Mouse (Mus musculus) G1E (cell line): ENCODE data around the gene Kdm7a.

Experiments used
- CTCF ChIP-seq: IDR thresholded peaks from 2 replicates; pipeline ENCODE4 v1.5.1; 2012; ENCODE audit warnings: low read depth, low read length, inconsistent platforms, mixed read lengths
- GATA1 ChIP-seq: IDR thresholded peaks from 2 replicates; pipeline ENCODE4 v1.6.1; 2012; ENCODE audit warnings: borderline replicate concordance, low read length, inconsistent platforms, mixed read lengths
- GATA2 ChIP-seq: IDR thresholded peaks from 2 replicates; pipeline ENCODE4 v1.6.1; 2012; ENCODE audit warnings: low read depth, low read length, inconsistent platforms, borderline replicate concordance
- POLR2AphosphoS5 ChIP-seq: IDR thresholded peaks from 2 replicates; pipeline ENCODE4 v1.6.1; 2012; ENCODE audit warnings: low read depth, low read length, inconsistent platforms; ENCODE audit not compliant: insufficient replicate concordance
- TAL1 ChIP-seq: conservative IDR thresholded peaks from 2 replicates; pipeline ENCODE4 v1.6.1; 2012; ENCODE audit warnings: low read depth, low read length, inconsistent platforms, mixed read lengths

GRCm38 (mm10) chr6:39191518-39191917 lies 15.1 kb downstream of the Kdm7a start:
- no peak for TF ChIP-seq POLR2AphosphoS5
- no peak for TF ChIP-seq CTCF
- TF ChIP-seq GATA1: no peak
- TF ChIP-seq TAL1: no peak
- no peak for TF ChIP-seq GATA2
